Mouse (Mus musculus) embryonic facial prominence, embryonic 11.5 days (tissue): ENCODE measurements at regions not wholly inside any gene's neighbourhood (a gene's known extent, or its start where the extent isn't known, plus 50 kb on each side); places are given as distances from the start of the nearest gene placed in this dataset.

Source experiments
- ATAC-seq: fragments of 200-750 bp; cut with Nextera tagmentation; replicated peaks from 2 replicates; pipeline ENCODE4 v1.8.0; 2017; ENCODE audit warnings: low read depth; ENCODE audit not compliant: insufficient number of reproducible peaks, low FRiP score, low TSS enrichment
- DNase-seq: peaks from one replicate; pipeline ENCODE4 v3.0.0-alpha.2; 2015; ENCODE audit warnings: low spot score
- H3K27ac ChIP-seq: fragments of 300-500 bp; sonication (generic); replicated peaks from 2 replicates; pipeline ENCODE4 v1.5.1; 2014; ENCODE audit warnings: mild to moderate bottlenecking, low read depth, low read length, control low read depth
- H3K27me3 ChIP-seq: fragments of 300-500 bp; sonication (generic); 2 replicates; pipeline ENCODE4 v1.6.1; 2014; ENCODE audit warnings: mild to moderate bottlenecking, low read length, moderate library complexity, mixed read lengths; ENCODE audit not compliant: control insufficient read depth, insufficient read depth
- H3K36me3 ChIP-seq: fragments of 300-500 bp; sonication (generic); replicated peaks from 2 replicates; pipeline ENCODE4 v1.6.1; 2014; ENCODE audit warnings: low read depth, mild to moderate bottlenecking, low read length, moderate library complexity, mixed read lengths; ENCODE audit not compliant: control insufficient read depth, insufficient read depth
- H3K4me1 ChIP-seq: fragments of 300-500 bp; sonication (generic); 2 replicates; pipeline ENCODE4 v1.6.1; 2014; ENCODE audit warnings: low read length, mixed read lengths; ENCODE audit not compliant: control insufficient read depth, insufficient read depth
- H3K4me2 ChIP-seq: fragments of 300-500 bp; sonication (generic); 2 replicates; pipeline ENCODE4 v1.6.1; 2014; ENCODE audit warnings: low read depth, mild to moderate bottlenecking, control low read depth, low read length, moderate library complexity
- H3K4me3 ChIP-seq: fragments of 300-500 bp; sonication (generic); 2 replicates; pipeline ENCODE4 v1.5.1; 2014; ENCODE audit warnings: low read depth, low read length, control low read depth
- H3K9ac ChIP-seq: fragments of 300-500 bp; sonication (generic); replicated peaks from 2 replicates; pipeline ENCODE4 v1.6.1; 2014; ENCODE audit warnings: mild to moderate bottlenecking, control low read depth, low read length
- H3K9me3 ChIP-seq: fragments of 300-500 bp; sonication (generic); replicated peaks from 2 replicates; pipeline ENCODE4 v1.6.1; 2016; ENCODE audit warnings: mild to moderate bottlenecking, low read length, inconsistent platforms, mixed read lengths; ENCODE audit not compliant: control insufficient read depth
- WGBS: fragments of 180-500 bp; shearing (Covaris S2); extraction: QIAGEN DNeasy Blood & Tissue Kit; methylation state at CpG from one replicate; pipeline ENCODE4 v1.1.7; 2014; 5-methylcytosine and 5-hydroxymethylcytosine counted together

GRCm38 (mm10) chr3:22025119-22025518, 51.3 kb upstream of the Tbl1xr1 start:
- Histone ChIP-seq H3K36me3 (no peaks in the 10 kb centered on the region), H3K27ac (no peak overlapping the region), H3K9ac (no peak overlapping the region), H3K27me3 (no peaks in the 10 kb centered on the region), H3K4me3 (no peak overlapping the region), H3K4me2 (no peak overlapping the region), H3K9me3 (no peaks in the 10 kb centered on the region), H3K4me1 (no peaks in the 10 kb centered on the region; the same call in 1 of the 2 replicates)
- peak; percentile 65 for DNase-seq
- 12% methylated on average over 6 of the region's 6 CpGs for WGBS
- ATAC-seq, result 0 out of 2 replicates have a peak, but pooled peaks have one; percentile 39

GRCm38 (mm10) chr3:22025615-22026014, 50.8 kb upstream of the Tbl1xr1 start:
- H3K27me3 ChIP-seq, result no peaks in the 10 kb centered on the region
- H3K27ac ChIP-seq, result no peak overlapping the region
- no peaks in the 10 kb centered on the region for H3K9me3 ChIP-seq
- H3K36me3 ChIP-seq, result no peaks in the 10 kb centered on the region
- no peak overlapping the region for H3K4me3 ChIP-seq
- no peak overlapping the region for H3K4me2 ChIP-seq
- 42% methylated on average over 8 of the region's 8 CpGs for WGBS
- H3K9ac ChIP-seq, result no peak overlapping the region
- H3K4me1 ChIP-seq, result no peaks in the 10 kb centered on the region; the same call in 1 of the 2 replicates
- DNase-seq, result peak; percentile 64
- 0 out of 2 replicates have a peak, but pooled peaks have one; percentile 29 for ATAC-seq
